Mouse (Mus musculus): Measurements from ENCODE around the gene Spin2f.
"Not testable (repeated sequence)": the region's sequence is repeated elsewhere in the genome, so short reads cannot be mapped to it uniquely, and the experiment has no call there.

Spin2f gene

DNA sequence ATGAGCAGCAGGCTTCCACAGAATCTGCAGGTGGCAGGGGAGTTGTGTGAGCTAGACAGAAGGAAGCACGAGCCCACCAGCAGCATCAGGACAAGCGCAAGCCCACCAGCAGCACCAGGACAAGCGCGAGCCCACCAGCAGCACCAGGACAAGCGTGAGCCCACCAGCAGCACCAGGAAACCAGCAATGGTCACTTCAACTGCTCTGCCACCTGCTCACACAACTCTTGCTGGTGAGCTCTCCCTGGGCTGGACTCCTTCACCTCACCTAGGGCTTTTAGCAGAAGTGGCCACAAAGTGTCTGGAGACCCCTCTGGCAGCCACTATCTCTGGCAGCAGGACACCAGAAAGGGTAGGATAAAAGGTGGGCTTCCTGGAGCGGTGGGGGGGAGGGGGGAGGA is at the start of gene Spin2f:
Spin2f (plus strand) TSS at position 301 of the 400 bp plus-strand sequence.
- not testable (repeated sequence) for DNase-seq (ENCODE audit: low read depth, low spot score)

DNA sequence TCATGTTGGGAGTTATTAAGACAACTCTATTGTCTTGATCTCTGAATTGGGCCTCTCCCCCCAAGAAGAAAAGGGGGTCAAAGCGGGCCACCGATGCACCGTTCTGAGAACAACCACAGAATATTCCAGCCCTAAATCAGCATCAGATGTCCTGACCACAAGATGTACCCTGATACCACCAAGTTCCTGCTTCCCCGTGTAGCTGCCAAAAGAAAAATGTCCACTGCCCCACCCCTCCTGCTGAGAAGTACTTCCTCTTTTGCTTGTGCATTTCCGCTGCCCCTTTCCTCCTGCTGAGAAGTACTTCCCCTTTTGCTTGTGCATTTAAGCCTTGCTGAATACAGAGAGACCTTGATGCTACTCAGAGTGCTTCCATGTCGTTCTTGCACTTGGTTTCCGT is 41.6 kb upstream of the Spin2f start:
- peak; percentile 23 for DNase-seq (ENCODE audit: low read depth, low spot score)

DNA sequence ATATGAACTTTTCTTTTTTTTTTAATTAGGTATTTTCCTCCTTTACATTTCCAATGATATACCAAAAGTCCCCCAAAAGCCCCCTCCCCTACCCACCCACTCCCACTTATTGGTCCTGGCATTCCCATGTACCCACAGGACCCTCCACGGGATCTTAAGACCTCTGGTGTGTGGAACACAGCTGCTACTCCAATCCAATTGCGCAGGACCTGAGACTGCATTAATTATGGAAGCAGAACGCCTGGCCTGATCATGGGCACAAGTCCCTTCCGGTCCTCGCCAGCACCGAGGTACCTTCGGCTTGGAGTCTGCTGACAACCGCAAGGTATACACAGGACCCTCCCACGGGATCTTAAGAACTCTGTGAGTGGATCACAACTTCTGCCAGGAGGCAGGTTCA is 30.2 kb upstream of the Spin2f start:
- DNase-seq (ENCODE audit: low read depth, low spot score): not testable (repeated sequence)

DNA sequence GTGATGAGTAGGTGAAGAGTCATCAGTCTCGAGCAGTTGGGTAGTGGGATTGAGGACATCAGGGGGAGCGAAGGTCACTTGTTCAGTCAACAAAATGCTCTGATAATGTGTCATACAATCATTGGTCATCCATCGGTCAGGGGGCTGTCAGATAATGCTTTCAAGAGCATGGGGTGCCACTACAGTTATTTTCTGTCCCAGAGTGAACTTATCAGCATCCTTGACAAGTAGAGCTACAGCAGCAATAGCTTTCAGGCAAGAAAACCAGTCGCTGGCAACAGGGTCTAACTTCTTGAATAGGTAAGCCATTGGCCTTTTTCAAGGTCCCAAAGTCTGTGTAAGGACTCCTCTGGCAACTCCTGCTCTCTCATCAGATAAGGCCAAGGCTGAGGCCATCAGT is 18.6 kb upstream of the Spin2f start:
- not testable (repeated sequence) for DNase-seq (ENCODE audit: low read depth, low spot score)

DNA sequence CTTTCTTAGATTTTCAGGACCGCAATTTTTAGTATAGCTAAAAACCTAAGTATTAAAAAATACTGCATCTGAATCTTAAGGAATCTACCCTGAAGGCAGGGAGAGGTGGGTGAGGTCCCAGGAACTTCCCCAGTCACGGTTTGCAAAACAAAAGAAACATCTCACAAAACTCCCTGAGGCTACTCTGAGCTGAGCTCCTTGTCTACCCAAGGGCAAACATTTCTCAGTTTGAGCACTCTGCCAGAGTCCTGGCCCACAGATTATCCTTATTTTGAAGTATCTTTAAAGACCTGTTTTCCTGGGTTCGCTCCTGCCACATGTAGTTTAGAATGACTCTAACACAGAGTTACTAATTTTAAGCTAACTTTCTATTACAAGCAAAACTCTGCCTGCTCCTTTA is 11.9 kb upstream of the Spin2f start:
- DNase-seq (ENCODE audit: low read depth, low spot score): not testable (repeated sequence)
